Mouse (Mus musculus) testis, adult 2 months (tissue): ENCODE results near the gene Snrpf.

Experiments
- CTCF ChIP-seq: fragments of 200-500 bp; IDR thresholded peaks from 2 replicates; pipeline ENCODE4 v1.5.1; 2012; ENCODE audit warnings: low read depth, mild to moderate bottlenecking, inconsistent platforms, low read length, moderate library complexity; ENCODE audit not compliant: control insufficient read depth, insufficient read depth, insufficient replicate concordance
- POLR2A ChIP-seq: fragments of 200-500 bp; IDR thresholded peaks from 2 replicates; pipeline ENCODE4 v1.6.1; 2012; ENCODE audit warnings: low read depth, mild to moderate bottlenecking, inconsistent platforms, low read length, moderate library complexity; ENCODE audit not compliant: control insufficient read depth

- TF ChIP-seq POLR2A (peak; percentile 47; the same call in 1 of the 2 replicates), CTCF (peak; percentile 2; the same call in 1 of the 2 replicates)
Observed at GRCm38 (mm10) chr10:93592456-93592855, 3.0 kb upstream of the Snrpf start.
